Mouse (Mus musculus) CH12.LX (cell line): ENCODE results near the gene Ppard.

Experiments
- CTCF ChIP-seq, 2 experiments: IDR thresholded peaks in 1 of 2; conservative IDR thresholded peaks in 1 of 2; 2 replicates each; pipeline ENCODE4 v1.5.1; 2011 to 2012; ENCODE audit warnings: low read depth in 2 of 2, low read length in 2 of 2, improper control_type of control experiment in 1 of 2, inconsistent platforms in 1 of 2, mild to moderate bottlenecking in 1 of 2, moderate library complexity in 1 of 2
- HCFC1 ChIP-seq: IDR thresholded peaks from 2 replicates; pipeline ENCODE4 v1.6.1; 2012; ENCODE audit warnings: low read depth, mild to moderate bottlenecking, inconsistent platforms, low read length, improper control_type of control experiment
- PAX5 ChIP-seq: IDR thresholded peaks from 2 replicates; pipeline ENCODE4 v1.6.1; 2012; ENCODE audit warnings: low read length, inconsistent platforms, mixed read lengths
- POLR2A ChIP-seq: IDR thresholded peaks from 2 replicates; pipeline ENCODE4 v1.6.1; 2011; ENCODE audit warnings: low read depth, mild to moderate bottlenecking, improper control_type of control experiment, low read length
- POLR2AphosphoS2 ChIP-seq: IDR thresholded peaks from 2 replicates; pipeline ENCODE4 v1.6.1; 2011; ENCODE audit warnings: low read depth, low read length, improper control_type of control experiment
- SIN3A ChIP-seq: IDR thresholded peaks from 2 replicates; pipeline ENCODE4 v1.6.1; 2012; ENCODE audit warnings: low read length, improper control_type of control experiment, inconsistent platforms
- ZC3H11A ChIP-seq: IDR thresholded peaks from 2 replicates; pipeline ENCODE4 v1.6.1; 2012; ENCODE audit warnings: low read depth, mild to moderate bottlenecking, inconsistent platforms, low read length, improper control_type of control experiment

DNA sequence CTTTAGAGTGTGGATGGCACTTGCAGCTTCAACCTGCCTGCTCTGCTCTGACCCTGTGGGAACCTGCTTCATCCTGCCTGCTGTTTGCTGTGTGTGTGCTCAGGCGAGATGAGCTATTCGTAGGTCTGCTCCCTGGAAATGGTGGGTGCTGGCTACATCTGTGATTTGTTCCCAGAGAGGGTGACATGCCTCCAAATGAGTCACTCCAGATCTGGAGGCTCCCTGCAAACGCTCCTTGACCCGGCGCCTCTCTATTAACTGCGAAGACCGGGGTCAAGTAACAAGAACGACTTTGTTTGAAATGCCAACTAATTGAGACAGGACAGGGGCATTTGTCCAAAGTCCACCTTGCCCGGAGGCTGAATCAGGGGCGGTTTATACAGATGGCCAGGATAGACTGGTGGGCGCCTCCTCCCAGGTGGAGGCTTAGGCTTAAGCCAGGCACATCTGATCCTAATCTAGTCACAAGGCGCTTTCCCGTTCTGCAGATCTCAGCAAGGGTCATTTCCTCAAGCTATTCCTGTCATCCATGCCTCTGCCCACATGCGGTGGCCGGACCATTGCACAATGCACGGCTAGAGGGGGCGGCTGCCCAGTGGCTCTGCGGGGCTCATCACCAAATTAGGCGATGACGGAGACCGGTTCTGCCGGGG is 95.3 kb downstream of the Ppard start:
- no peak for TF ChIP-seq CTCF (conservative IDR thresholded peaks at IDR 0.05 in 1 of 2, IDR thresholded peaks at IDR 0.05 in 1 of 2; ENCODE audit: low read depth in 2 of 2, low read length in 2 of 2)
- no peak for TF ChIP-seq POLR2AphosphoS2
- TF ChIP-seq SIN3A: no peak
- TF ChIP-seq ZC3H11A: no peak
- TF ChIP-seq PAX5: no peak
- no peak for TF ChIP-seq POLR2A
- TF ChIP-seq HCFC1: no peak
